Mouse (Mus musculus) testis, postnatal 10 days (tissue): ENCODE data around the gene Hinfp.
"Not testable (repeated sequence)": the region's sequence is repeated elsewhere in the genome, so short reads cannot be mapped to it uniquely, and the experiment has no call there.

ENCODE experiments used
- DNase-seq: peaks from one replicate; pipeline ENCODE4 v3.0.0; 2021; ENCODE audit warnings: low spot score

The Hinfp gene

DNA sequence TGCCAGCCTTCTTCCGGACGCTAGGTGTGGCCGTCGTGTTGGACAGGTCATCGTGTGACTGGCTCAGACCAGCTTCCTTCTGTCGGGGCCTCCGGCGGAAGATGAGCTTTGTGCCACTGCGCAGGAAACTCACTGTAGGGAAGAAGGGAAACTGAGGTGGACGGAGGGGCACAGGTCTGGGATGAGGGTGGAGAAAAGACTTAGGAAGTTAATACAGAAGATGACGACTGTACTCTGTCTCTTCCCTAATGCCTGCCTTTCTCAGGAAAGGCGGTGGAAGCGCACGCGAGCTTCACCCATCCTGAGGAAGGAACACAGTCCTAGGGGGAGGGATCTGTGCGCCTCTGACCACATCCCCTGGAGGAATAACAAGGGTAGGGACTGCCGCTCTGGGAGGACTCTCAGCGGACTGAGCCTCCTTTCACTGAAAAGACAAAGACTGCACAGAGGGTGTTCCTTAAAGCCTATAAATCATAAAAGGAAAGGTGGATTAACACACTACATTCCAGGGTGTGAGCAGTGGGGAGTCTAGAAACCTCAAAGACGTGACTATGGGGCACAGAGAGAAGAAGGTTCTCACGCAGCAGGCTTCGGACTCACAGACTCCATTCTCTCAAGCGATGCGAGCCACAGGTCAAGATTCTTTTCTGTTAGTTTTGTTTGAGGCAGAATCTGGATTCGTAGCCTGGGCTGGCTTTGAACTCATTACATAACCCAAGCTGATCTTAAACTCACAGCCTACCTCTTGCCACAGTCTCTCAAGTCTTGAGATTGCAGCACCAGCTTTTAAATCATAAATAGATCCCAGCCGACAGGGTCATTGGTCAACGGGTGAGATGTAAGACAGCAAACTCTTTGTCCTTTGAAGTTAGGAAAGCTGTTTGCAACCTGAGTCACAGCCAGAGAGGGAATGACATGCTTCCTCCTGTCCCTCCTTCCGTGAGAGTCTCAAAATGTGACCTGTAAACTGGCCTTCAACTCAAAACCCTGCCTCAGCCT, 6.0 kb upstream of the Hinfp start:
- DNase-seq, result no peak

DNA sequence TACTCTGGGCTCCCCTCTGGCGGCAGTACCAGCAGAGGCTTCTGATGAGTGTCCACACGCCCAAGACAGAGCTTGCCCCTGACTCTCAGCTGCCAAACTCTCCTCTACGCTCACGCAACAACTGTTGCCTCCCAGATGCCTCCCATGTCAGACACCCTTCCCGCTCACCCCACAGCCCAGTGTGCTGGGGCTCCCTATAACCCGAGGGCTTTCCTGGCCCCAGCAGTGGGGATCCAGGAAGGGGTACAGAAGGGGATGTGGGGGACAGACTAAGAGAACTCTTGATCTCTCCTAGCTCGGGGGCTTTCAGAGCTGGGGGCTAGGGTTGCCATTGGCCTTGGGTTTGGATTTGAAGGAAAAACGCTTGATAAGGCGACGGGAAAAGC, 5.3 kb upstream of the Hinfp start:
- no peak for DNase-seq

GRCm38 (mm10) chr9:44309756-44310155, 4.3 kb upstream of the Hinfp start:
- no peak for DNase-seq

DNA sequence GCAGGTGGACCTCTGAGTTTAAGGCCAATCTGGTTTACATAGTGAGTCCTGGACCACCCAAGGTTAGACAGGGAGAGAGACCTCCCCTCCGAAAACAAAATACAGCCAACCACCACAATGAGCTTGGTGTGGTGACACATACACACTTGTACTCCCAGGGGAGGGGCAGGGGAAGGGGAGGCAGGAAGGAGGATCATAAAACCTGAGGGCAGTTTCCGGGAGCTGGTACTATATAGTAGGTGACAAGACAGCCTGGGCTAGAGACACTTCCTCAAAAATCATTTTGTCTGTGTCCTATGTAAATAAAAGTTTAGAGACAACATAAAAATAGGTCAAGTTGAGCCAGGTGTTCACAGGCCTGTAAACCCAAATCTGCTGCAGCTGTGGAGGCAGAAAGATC, 1.8 kb upstream of the Hinfp start:
- no peak for DNase-seq

DNA sequence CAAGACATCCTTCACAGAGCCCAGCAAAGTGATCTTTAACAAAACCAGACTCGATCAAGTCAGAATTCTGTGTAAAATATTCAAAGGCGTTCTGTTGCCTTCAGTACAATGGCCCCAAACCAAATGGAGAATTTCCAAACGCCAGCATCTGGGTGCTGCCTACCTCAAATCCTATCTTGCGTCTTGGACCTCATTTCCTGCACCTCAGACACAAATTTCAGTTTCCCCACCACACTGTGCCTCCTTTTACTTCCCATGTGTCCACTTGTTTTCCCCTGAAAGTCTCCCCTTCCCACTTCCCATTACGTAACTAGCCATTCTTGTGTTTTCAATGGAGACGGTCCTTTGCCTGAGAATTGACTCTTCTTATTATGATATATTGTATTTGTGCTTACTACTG, 1.1 kb upstream of the Hinfp start:
- DNase-seq, result no peak

- not testable (repeated sequence) for DNase-seq
These were observed 5.5 kb downstream of the Hinfp start for GRCm38 (mm10) chr9:44300001-44300400.

- DNase-seq, result no peak
These were observed 13.0 kb downstream of the Hinfp start for GRCm38 (mm10) chr9:44292490-44292889.

- no peak for DNase-seq
These were observed 16.5 kb downstream of the Hinfp start for GRCm38 (mm10) chr9:44288959-44289291.

DNA sequence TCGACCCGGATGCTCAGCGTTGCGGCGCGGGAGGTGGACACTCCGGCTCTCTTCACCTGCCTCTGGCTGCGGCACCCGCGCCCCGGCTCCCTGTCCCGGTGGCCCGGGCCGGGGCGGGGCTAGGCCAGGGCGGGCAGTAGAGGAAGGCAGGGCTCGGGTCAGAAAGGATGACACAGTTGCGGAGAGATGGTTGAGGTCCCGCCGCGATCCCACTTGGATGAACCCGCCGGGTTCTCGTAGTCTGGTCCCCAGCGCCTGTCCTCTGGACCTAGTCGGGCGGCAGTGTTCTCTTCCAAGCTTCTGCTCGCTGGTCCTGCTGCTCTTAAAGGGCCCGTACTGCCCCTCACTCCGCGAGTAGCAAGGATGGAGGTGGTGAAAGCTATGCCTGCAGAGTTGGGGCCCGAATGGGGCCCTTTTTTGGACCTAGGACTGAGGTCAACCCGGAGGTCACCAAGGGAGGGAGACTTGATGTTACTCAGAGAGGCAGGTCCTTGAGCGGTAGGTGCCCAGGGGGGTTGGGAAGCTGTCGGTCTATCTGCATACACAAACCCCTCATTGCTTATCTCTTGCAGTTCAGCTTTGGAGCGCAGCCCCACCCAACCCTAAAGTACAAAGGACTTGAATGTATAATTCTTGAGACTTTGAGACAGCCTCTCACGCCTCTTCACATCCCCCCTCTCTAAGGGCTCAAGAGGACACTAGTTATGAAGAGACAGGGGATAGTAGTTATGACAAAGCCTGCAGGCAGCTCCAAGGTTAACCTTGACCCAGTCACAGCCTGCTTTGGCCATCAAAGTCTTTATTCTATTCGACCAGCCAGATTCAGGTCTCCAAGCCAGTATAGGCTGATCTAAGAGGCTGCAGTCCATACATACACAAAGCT, 17.2 kb downstream of the Hinfp start, which contains the start of gene Abcg4:
Abcg4 (minus strand) TSS at position 540 of the 883 bp plus-strand sequence.
- DNase-seq, result peak; percentile 58

GRCm38 (mm10) chr9:44287401-44288075, 17.9 kb downstream of the Hinfp start:
- peak; percentile 63 for DNase-seq

GRCm38 (mm10) chr9:44287003-44287400, 18.5 kb downstream of the Hinfp start:
- DNase-seq, result no peak

DNA sequence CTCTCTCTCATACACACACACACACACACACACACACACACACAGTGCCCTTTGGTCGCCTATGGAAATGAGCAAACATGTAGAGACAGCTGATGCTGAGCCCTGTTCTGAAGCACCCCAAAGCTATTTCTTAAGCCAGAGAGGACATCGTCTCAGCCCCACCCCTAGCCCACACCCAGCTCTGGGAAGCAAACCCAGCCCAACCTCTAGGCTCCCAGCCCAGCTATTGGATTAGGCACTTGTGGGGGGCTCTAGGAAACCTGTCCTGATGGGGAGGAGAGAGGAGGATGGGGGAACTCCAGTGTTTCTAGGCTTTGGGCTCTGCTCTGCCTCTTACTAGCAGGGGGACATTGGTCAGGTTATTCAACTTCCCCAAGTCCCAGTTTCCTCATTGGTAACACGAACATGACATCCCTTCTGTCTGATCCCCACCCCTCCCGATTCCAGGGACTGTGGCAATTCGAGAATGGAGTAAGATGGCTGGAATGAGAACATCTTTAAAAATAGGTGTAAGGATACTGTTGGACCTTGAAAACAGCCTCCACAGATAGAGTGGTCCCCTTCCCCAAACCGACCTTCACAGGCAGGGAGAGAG, 19.1 kb downstream of the Hinfp start:
- DNase-seq, result no peak

DNA sequence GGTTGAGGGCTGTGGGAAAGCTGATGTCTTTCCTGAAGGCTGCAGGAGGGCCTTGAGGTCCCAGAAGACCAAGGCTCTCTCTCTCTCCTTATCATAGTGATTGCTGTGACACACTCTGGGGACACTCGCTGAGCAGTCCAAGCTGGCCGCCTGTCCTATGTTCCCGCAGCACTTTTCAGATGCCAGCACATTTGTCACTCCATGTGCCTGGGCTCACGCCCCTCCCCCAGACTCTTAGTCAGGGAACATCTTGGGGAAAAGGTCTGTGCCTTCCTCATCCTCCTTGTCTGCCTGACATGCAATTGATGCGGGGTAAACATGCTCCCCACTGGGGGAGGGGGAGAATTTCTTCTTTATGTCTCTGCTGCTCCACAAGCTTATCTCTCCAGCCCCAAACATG, 22.3 kb downstream of the Hinfp start:
- DNase-seq, result no peak

DNA sequence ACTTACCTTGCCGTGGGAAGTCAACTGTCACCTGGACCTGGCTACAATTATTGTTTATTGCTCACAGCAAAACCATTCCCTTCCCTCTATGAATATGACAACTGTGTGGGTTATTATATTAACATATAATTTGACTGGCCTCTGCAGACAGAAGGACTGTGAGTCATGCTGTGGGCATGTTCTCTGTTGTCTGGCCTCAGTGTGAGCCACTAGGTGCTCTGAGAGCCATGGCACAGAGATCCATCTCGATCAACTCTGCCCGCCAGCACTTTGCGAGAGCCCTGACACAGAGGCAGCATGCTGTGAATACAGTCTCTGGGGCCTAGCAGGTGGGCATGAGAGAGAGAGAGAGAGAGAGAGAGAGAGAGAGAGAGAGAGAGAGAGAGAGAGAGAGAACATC, 35.5 kb downstream of the Hinfp start:
- no peak for DNase-seq

- DNase-seq, result no peak
These were observed 36.4 kb downstream of the Hinfp start for GRCm38 (mm10) chr9:44269077-44269476.

- no peak for DNase-seq
These were observed 37.0 kb downstream of the Hinfp start, which contains the start of gene Nlrx1 for GRCm38 (mm10) chr9:44268432-44268831. Gene Nlrx1, minus strand, starts transcription at chr9:44268599.

DNA sequence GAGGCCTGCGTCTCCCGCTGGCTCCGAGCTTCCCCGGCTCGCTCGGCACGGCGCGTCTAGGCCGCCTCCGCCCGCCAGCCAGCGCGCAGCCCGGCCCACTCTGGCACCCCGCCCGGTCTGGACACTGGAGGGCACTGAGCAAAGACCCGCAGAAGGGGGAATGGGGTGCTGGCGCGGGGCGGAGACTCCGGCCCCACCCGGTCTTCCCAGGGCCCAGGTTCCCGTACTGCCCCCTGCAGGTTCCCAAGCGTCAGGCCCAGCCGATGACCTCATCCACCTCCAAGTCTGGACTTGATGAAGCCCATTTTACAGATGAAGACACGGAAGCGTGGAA, 37.5 kb downstream of the Hinfp start:
- peak; percentile 97 for DNase-seq

- no peak for DNase-seq
These were observed 38.0 kb downstream of the Hinfp start for GRCm38 (mm10) chr9:44267319-44268026.

- no peak for DNase-seq
These were observed 38.8 kb downstream of the Hinfp start for GRCm38 (mm10) chr9:44266478-44267226.

GRCm38 (mm10) chr9:44261388-44261787, 44.1 kb downstream of the Hinfp start:
- DNase-seq, result no peak

GRCm38 (mm10) chr9:44259014-44259413, 46.5 kb downstream of the Hinfp start:
- DNase-seq, result no peak
